Comparison of ENCODE assay signal across 8 mouse cellular contexts in genomic region chr6:53572456-53572855, GRCm38 (mm10).
DNase-seq lines count a peak whose midpoint lies in the region; ATAC-seq and TF ChIP-seq lines count a peak whose summit lies in the region.

No protein-coding gene starts in this region.

- no peak overlapping the region for H3K4me3 ChIP-seq in neural tube, embryonic 12.5 days
- peak overlapping the region; percentile 38; the same call in 1 of the 2 replicates for H3K4me3 ChIP-seq in limb, embryonic 14.5 days (replicated peaks; ENCODE audit: low read length)
- no peak overlapping the region for H3K4me3 ChIP-seq in liver, embryonic 12.5 days

- no peaks in the 10 kb centered on the region for H3K36me3 ChIP-seq in neural tube, embryonic 12.5 days
- H3K36me3 ChIP-seq in limb, embryonic 14.5 days (ENCODE audit: control insufficient read depth, insufficient read depth, low read length): no peaks in the 10 kb centered on the region
- H3K36me3 ChIP-seq in liver, embryonic 12.5 days: no peaks in the 10 kb centered on the region

- H3K27ac ChIP-seq in neural tube, embryonic 12.5 days: no peak overlapping the region
- H3K27ac ChIP-seq in limb, embryonic 14.5 days (replicated peaks; ENCODE audit: low read depth, low read length): peak overlapping the region; percentile 93
- H3K27ac ChIP-seq in liver, embryonic 12.5 days: no peak overlapping the region

- H3K9me3 ChIP-seq in neural tube, embryonic 12.5 days: no peaks in the 10 kb centered on the region
- no peaks in the 10 kb centered on the region for H3K9me3 ChIP-seq in limb, embryonic 14.5 days (ENCODE audit: control insufficient read depth, low read length)
- H3K9me3 ChIP-seq in liver, embryonic 12.5 days (replicated peaks): no peaks in the 10 kb centered on the region

- H3K9ac ChIP-seq in neural tube, embryonic 12.5 days: no peak overlapping the region
- H3K9ac ChIP-seq in limb, embryonic 14.5 days (ENCODE audit: low read depth, low read length, severe bottlenecking): peak overlapping the region; percentile 49
- no peak overlapping the region for H3K9ac ChIP-seq in liver, embryonic 12.5 days

- WGBS in neural tube, embryonic 12.5 days: 70% methylated on average over 4 of the region's 4 CpGs
- 48% methylated on average over 4 of the region's 4 CpGs for WGBS in limb, embryonic 14.5 days
- WGBS in liver, embryonic 12.5 days (ENCODE audit: insufficient replicate concordance): 40% methylated on average over 4 of the region's 4 CpGs

- H3K27me3 ChIP-seq in neural tube, embryonic 12.5 days (replicated peaks): no peaks in the 10 kb centered on the region
- H3K27me3 ChIP-seq in limb, embryonic 14.5 days (ENCODE audit: control insufficient read depth, insufficient read depth, low read length): no peaks in the 10 kb centered on the region
- H3K27me3 ChIP-seq in liver, embryonic 12.5 days (replicated peaks): 0 out of 2 replicates have a peak, but pooled peaks cover 12% of the 10 kb centered on the region

- no peak for DNase-seq in neural tube, embryonic 10.5 days (ENCODE audit: extremely low spot score, low spot score)
- peak; percentile 49 to 60 for DNase-seq in heart, adult 9 months (ENCODE audit: low spot score in 2 of 2)
- no peak for DNase-seq in limb, embryonic 14.5 days (ENCODE audit: low spot score)
- DNase-seq in T-cell, adult 2 months (ENCODE audit: low spot score): no peak
- no peak for DNase-seq in B cell, adult 2 months
- no peak for DNase-seq in embryo, embryonic 9.5 days (ENCODE audit: extremely low spot score)

- peaks cover 31% of the 10 kb centered on the region for H3K4me1 ChIP-seq in neural tube, embryonic 12.5 days
- H3K4me1 ChIP-seq in limb, embryonic 14.5 days (ENCODE audit: control insufficient read depth, insufficient read depth, low read length): peaks cover 54% of the 10 kb centered on the region
- 0 out of 2 replicates have a peak, but pooled peaks cover 6% of the 10 kb centered on the region for H3K4me1 ChIP-seq in liver, embryonic 12.5 days

- TF ChIP-seq POLR2A in limb, embryonic 14.5 days (IDR thresholded peaks at IDR 0.05; ENCODE audit: borderline replicate concordance, extremely low read depth, insufficient read depth, insufficient read length): no peak

- no peak for ATAC-seq in neural tube, embryonic 12.5 days (ENCODE audit: low FRiP score, low read depth)
- no peak for ATAC-seq in limb, embryonic 14.5 days (ENCODE audit: low FRiP score, low read depth)
- no peak for ATAC-seq in liver, embryonic 12.5 days

- H3K4me2 ChIP-seq in neural tube, embryonic 12.5 days (replicated peaks): peak overlapping the region; percentile 56; the same call in 1 of the 2 replicates
- peak overlapping the region; percentile 58 for H3K4me2 ChIP-seq in limb, embryonic 14.5 days (replicated peaks; ENCODE audit: low read depth, low read length, severe bottlenecking)
- no peak overlapping the region for H3K4me2 ChIP-seq in liver, embryonic 12.5 days

Comparison
In these comparisons a context has a peak if more than half of its experiments do, and no peak if none do; other contexts are left out.
1. DNase-seq: peak in heart, adult 9 months (2 of 2); none in neural tube, embryonic 10.5 days (single experiment), limb, embryonic 14.5 days (single experiment), T-cell, adult 2 months (single experiment), B cell, adult 2 months (0 of 2) and embryo, embryonic 9.5 days (single experiment).